Mouse (Mus musculus) lung, adult 2 months (tissue): ENCODE data around the gene Gm609. TPM values are rescaled to one million over a fixed set of nuclear protein-coding genes. Genes with fewer than 3 reads are reported as not detected.

ENCODE experiments used
- DNase-seq: peaks from one replicate; pipeline ENCODE4 v3.0.0; 2022
- H3K4me1 ChIP-seq: fragments of 200-500 bp; 2 replicates; pipeline ENCODE4 v1.6.1; 2011; ENCODE audit warnings: low read length; ENCODE audit not compliant: control insufficient read depth, insufficient read depth
- H3K4me3 ChIP-seq: fragments of 200-500 bp; replicated peaks from 2 replicates; pipeline ENCODE3; 2011; ENCODE audit warnings: low read depth, mild to moderate bottlenecking, control low read depth, low read length; ENCODE audit errors: extremely low read depth
- CTCF ChIP-seq: fragments of 200-500 bp; IDR thresholded peaks from 2 replicates; pipeline ENCODE4 v1.5.1; 2011; ENCODE audit warnings: mild to moderate bottlenecking, low read length, control low read depth; ENCODE audit not compliant: insufficient read depth
- POLR2A ChIP-seq: fragments of 200-500 bp; IDR thresholded peaks from 2 replicates; pipeline ENCODE4 v1.6.1; 2011; ENCODE audit warnings: low read depth, mild to moderate bottlenecking, control low read depth, low read length, borderline replicate concordance; ENCODE audit errors: extremely low read depth
- WGBS: fragments of 180-500 bp; shearing (Covaris S2); methylation state at CpG from one replicate; pipeline ENCODE4 v1.1.7; 2018; 5-methylcytosine and 5-hydroxymethylcytosine counted together
- polyA plus RNA-seq: library from polyadenylated mRNA; depleted of rRNA; stranded (reverse); fragments of >200 nt; gene quantifications from 2 replicates; pipeline ENCODE4 v1.2.3, GENCODE M21; 2012; rRNA removed

Gm609 gene
- polyA plus RNA-seq, 1 experiment = not detected

- peaks cover 20% of the 10 kb centered on the region for H3K4me1 ChIP-seq
- DNase-seq = no peak
- 53% methylated on average over 1 of the region's 1 CpGs for WGBS
- peak overlapping the region; percentile 16 for H3K4me3 ChIP-seq
- TF ChIP-seq CTCF (no peak), POLR2A (no peak)
Observed at GRCm38 (mm10) chr16:45364627-45365026, 128.1 kb downstream of the Gm609 start.

GRCm38 (mm10) chr16:45363480-45364045, 129.2 kb downstream of the Gm609 start:
- DNase-seq = no peak
- H3K4me1 ChIP-seq = peaks cover 20% of the 10 kb centered on the region
- TF ChIP-seq CTCF = no peak
- peak overlapping the region; percentile 1 for H3K4me3 ChIP-seq
- WGBS = 33% methylated on average over 4 of the region's 4 CpGs

Other genes starting within 250 kb of the Gm609 start
- gene Cd200, start 83.9 kb downstream of the Gm609 start, polyA plus RNA-seq = 207 and 212 TPM in 2 replicates
- not detected in 2 replicates for gene Gm17783, start 39.1 kb upstream of the Gm609 start, polyA plus RNA-seq
- not detected in 2 replicates for gene Slc9c1, start 42.3 kb upstream of the Gm609 start, polyA plus RNA-seq
- 0.30 and 0.41 TPM in 2 replicates for gene Gcsam, start 117.4 kb upstream of the Gm609 start, polyA plus RNA-seq
- 0.05 and 0.17 TPM in 2 replicates for gene BC016579, start 161.1 kb upstream of the Gm609 start, polyA plus RNA-seq
- gene Tmprss7, start 200.7 kb upstream of the Gm609 start, polyA plus RNA-seq = 0.06 TPM in 1 of 2 replicates, not detected in the other
- 0.58 and 1.1 TPM in 2 replicates for gene Tagln3, start 231.6 kb upstream of the Gm609 start, polyA plus RNA-seq
- 5.4 and 7.2 TPM in 2 replicates for gene Abhd10, start 250.0 kb upstream of the Gm609 start, polyA plus RNA-seq